Mouse (Mus musculus): Measurements from ENCODE around the gene Rap1b. TPM values are rescaled to one million over a fixed set of nuclear protein-coding genes. Genes with fewer than 3 reads are reported as not detected.
A peak's percentile ranks its signal among the peaks of the same experiment; 100 is the strongest.
"Not testable (repeated sequence)": the region's sequence is repeated elsewhere in the genome, so short reads cannot be mapped to it uniquely, and the experiment has no call there.

Gene Rap1b
- total RNA-seq (2022): 100 to 1,000 TPM; 111 to 128 (median 116) TPM

GRCm38 (mm10) chr10:117845597-117846259 is at the start of gene Rap1b:
Gene Rap1b (minus strand): TSS chr10:117846035.
- DNase-seq: peak; percentile 93

- DNase-seq: no peak
Observed at GRCm38 (mm10) chr10:117895186-117895585, 49.4 kb upstream of the Rap1b start.

GRCm38 (mm10) chr10:117894114-117895035 is 48.5 kb upstream of the Rap1b start:
- no peak for DNase-seq

- DNase-seq: not testable (repeated sequence)
Observed at GRCm38 (mm10) chr10:117893128-117893527, 47.3 kb upstream of the Rap1b start.

GRCm38 (mm10) chr10:117891327-117891726 is 45.5 kb upstream of the Rap1b start:
- no peak for DNase-seq

- DNase-seq: no peak
Observed at GRCm38 (mm10) chr10:117888822-117889221, 43.0 kb upstream of the Rap1b start.

- DNase-seq: no peak
Observed at GRCm38 (mm10) chr10:117885358-117885757, 39.5 kb upstream of the Rap1b start.

- no peak for DNase-seq
Observed at GRCm38 (mm10) chr10:117884760-117885159, 38.9 kb upstream of the Rap1b start.

- no peak for DNase-seq
Observed at GRCm38 (mm10) chr10:117883438-117883837, 37.6 kb upstream of the Rap1b start.

GRCm38 (mm10) chr10:117878628-117879027 is 32.8 kb upstream of the Rap1b start:
- DNase-seq: no peak

- DNase-seq: no peak
Observed at GRCm38 (mm10) chr10:117876801-117877200, 31.0 kb upstream of the Rap1b start.

- no peak for DNase-seq
Observed at GRCm38 (mm10) chr10:117876400-117876799, 30.6 kb upstream of the Rap1b start.

GRCm38 (mm10) chr10:117874936-117875335 is 29.1 kb upstream of the Rap1b start:
- DNase-seq: no peak

GRCm38 (mm10) chr10:117873952-117874351 is 28.1 kb upstream of the Rap1b start:
- no peak for DNase-seq

- peak; percentile 12 for DNase-seq
Observed at GRCm38 (mm10) chr10:117872468-117872867, 26.6 kb upstream of the Rap1b start.

- DNase-seq: no peak
Observed at GRCm38 (mm10) chr10:117867301-117867700, 21.5 kb upstream of the Rap1b start.

GRCm38 (mm10) chr10:117866641-117867040 is 20.8 kb upstream of the Rap1b start:
- DNase-seq: no peak

- DNase-seq: no peak
Observed at GRCm38 (mm10) chr10:117864695-117865094, 18.9 kb upstream of the Rap1b start.

- DNase-seq: no peak
Observed at GRCm38 (mm10) chr10:117864251-117864650, 18.4 kb upstream of the Rap1b start.

- no peak for DNase-seq
Observed at GRCm38 (mm10) chr10:117862014-117862580, 16.3 kb upstream of the Rap1b start.

- DNase-seq: no peak
Observed at GRCm38 (mm10) chr10:117860958-117861357, 15.1 kb upstream of the Rap1b start.

GRCm38 (mm10) chr10:117860361-117860760 is 14.5 kb upstream of the Rap1b start:
- DNase-seq: no peak

- DNase-seq: no peak
Observed at GRCm38 (mm10) chr10:117859800-117860199, 14.0 kb upstream of the Rap1b start.

Data from adrenal gland, adult 8-10 months (tissue).